Mouse (Mus musculus): ENCODE measurements around the gene Il11. TPM values are rescaled to one million over a fixed set of nuclear protein-coding genes. Genes with fewer than 3 reads are reported as not detected.
A peak's percentile ranks its signal among the peaks of the same experiment; 100 is the strongest.

Il11 gene
- total RNA-seq, 2 experiments from 2014 or later: 0.25 to 0.26 TPM

DNA sequence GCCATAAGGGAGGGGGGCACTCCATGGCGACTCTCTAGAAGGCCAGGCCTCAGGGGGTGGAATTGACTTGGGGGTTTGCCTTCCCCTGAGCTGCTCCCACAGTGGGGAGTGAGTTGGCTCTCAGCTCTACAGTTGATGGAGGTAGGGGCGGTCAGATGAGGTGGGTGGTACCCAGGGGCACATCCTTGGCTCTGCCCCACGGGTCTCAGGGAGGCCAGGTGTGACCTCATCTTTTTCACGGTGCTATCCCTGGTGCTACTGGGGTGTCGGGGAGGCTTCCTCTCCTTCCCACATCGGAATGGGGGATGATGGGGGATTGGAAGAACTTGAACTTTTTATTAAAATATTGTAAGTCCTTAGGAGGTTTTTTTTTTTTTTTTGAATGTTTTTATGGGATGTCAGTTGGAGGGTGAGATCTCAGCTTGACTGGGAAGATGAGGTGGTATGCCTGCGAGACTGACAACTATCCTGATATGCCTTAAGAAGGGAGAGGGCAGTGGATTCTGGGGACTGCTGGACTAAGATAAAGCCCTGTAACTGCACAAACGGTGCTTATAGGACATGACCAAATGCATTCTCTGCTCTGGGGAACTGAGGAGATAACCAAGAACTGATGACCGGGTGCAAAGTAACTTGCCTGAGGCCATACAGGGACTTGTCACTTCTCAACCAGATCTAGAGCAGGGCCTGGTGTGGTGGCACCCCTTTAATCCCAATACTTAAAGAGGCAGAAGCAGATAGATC, 35.3 kb downstream of the Il11 start:
- DNase-seq (ENCODE audit: low spot score in 2 of 2): no peak
- Histone ChIP-seq H3K27ac (no peak overlapping the region), H3K4me3 (no peak overlapping the region)
- TF ChIP-seq CTCF (conservative IDR thresholded peaks at IDR 0.05): no peak

- TF ChIP-seq CTCF (conservative IDR thresholded peaks at IDR 0.05): no peak
- H3K4me3 ChIP-seq: no peak overlapping the region
- no peak for DNase-seq (ENCODE audit: low spot score in 2 of 2)
- H3K27ac ChIP-seq: no peak overlapping the region
Observed at GRCm38 (mm10) chr7:4746326-4746980, 36.2 kb downstream of the Il11 start.

- no peak for DNase-seq (ENCODE audit: low spot score in 2 of 2)
- Histone ChIP-seq H3K27ac (no peak overlapping the region), H3K4me3 (no peak overlapping the region)
- TF ChIP-seq CTCF (conservative IDR thresholded peaks at IDR 0.05): no peak
Observed at GRCm38 (mm10) chr7:4744886-4745285, 37.8 kb downstream of the Il11 start.

GRCm38 (mm10) chr7:4743354-4743753, 39.3 kb downstream of the Il11 start:
- H3K27ac ChIP-seq: no peak overlapping the region
- TF ChIP-seq CTCF (conservative IDR thresholded peaks at IDR 0.05): no peak
- no peak for DNase-seq (ENCODE audit: low spot score in 2 of 2)

DNA sequence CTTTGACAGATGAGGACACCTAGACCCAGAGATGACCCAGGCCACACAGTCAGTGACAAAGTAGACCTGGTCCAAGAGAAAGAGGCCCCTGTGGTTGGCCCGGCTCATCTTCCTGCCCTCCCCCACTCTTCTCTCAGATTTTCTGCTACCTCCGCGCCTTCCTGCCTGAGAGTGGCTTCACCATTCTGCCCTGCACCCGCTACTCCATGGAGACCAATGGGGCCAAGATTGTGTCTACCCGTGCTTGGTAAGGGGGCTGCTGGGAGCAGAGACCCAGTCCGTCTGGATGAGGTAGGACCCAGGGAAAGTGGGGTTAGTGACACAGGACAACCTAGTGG, 40.2 kb downstream of the Il11 start:
- no peak for TF ChIP-seq CTCF (conservative IDR thresholded peaks at IDR 0.05)
- Histone ChIP-seq H3K4me3 (no peak overlapping the region), H3K27ac (no peak overlapping the region)
- no peak for DNase-seq (ENCODE audit: low spot score in 2 of 2)

More at GRCm38 (mm10) chr7:4743354-4743753, 39.3 kb downstream of the Il11 start:
- no peak overlapping the region for H3K4me3 ChIP-seq

GRCm38 (mm10) chr7:4741672-4742481, 40.8 kb downstream of the Il11 start:
- peak overlapping the region; percentile 98 for H3K27ac ChIP-seq
- peak overlapping the region; percentile 87; the same call in 1 of the 2 replicates for H3K4me3 ChIP-seq
- TF ChIP-seq CTCF (conservative IDR thresholded peaks at IDR 0.05): no peak
- no peak for DNase-seq (ENCODE audit: low spot score in 2 of 2)

DNA sequence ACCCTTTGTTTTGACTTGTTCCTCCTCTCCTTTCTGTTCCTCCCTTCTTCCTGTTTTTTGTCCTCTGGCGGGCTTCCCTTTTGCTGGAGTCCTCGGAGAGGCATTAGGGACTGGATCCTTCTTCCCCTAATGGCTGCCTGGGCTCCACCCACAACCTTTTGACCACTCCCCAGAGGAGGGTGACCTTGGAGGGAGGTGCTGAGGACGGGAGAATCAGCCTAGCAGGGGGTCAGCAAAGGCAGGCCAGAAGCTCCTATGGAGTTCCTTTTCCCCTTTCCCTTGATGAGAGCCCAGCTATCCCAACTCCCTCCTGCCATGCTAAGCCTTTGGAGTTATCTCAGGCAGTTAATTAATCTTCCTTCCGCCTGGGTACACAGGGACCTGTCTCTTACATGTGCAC, 41.5 kb downstream of the Il11 start:
- no peak for TF ChIP-seq CTCF (conservative IDR thresholded peaks at IDR 0.05)
- H3K4me3 ChIP-seq: peak overlapping the region; percentile 87
- peak in 1 of 2 experiments; percentile 34 for DNase-seq (ENCODE audit: low spot score in 2 of 2)
- H3K27ac ChIP-seq: peak overlapping the region; percentile 98

- no peak for TF ChIP-seq CTCF (conservative IDR thresholded peaks at IDR 0.05)
- Histone ChIP-seq H3K4me3 (peak overlapping the region; percentile 87), H3K27ac (peak overlapping the region; percentile 98)
- DNase-seq (ENCODE audit: low spot score in 2 of 2): no peak
Observed at GRCm38 (mm10) chr7:4740309-4740727, 42.3 kb downstream of the Il11 start.

GRCm38 (mm10) chr7:4739544-4740275, 42.9 kb downstream of the Il11 start, which contains the start of gene Kmt5c:
Gene Kmt5c (plus strand): TSS chr7:4740115.
- TF ChIP-seq CTCF (conservative IDR thresholded peaks at IDR 0.05): peak; percentile 65
- DNase-seq (ENCODE audit: low spot score in 2 of 2): peak; percentile 98 to 100
- peak within 1 kb of the TSS; percentile 98 for H3K27ac ChIP-seq
- H3K4me3 ChIP-seq: peak within 1 kb of the TSS; percentile 87

GRCm38 (mm10) chr7:4739041-4739543, 43.6 kb downstream of the Il11 start:
- no peak for TF ChIP-seq CTCF (conservative IDR thresholded peaks at IDR 0.05)
- peak overlapping the region; percentile 58 for H3K4me3 ChIP-seq
- peak overlapping the region; percentile 86 for H3K27ac ChIP-seq
- no peak for DNase-seq (ENCODE audit: low spot score in 2 of 2)

DNA sequence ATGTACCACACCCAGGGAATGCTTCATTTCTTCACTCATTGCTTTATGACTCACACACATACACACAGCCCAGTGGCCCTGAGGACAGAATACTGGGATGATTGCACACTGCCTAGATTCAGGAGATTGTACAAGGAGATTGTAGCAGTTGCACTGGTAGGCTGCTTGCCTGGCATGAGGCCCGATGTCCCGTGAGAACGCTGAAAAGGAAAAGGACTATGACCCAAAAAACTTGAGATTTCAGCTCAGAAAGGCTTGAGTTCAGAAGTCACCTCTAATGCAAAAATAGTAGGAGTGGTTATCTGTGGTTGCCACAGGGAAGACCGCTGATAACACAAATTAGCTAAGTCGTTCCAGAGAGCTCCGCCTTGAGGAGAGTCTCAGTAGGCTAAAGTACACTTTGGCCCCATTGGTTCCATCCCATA, 49.7 kb downstream of the Il11 start:
- no peak for DNase-seq (ENCODE audit: low spot score in 2 of 2)
- Histone ChIP-seq H3K27ac (no peak overlapping the region), H3K4me3 (no peak overlapping the region)
- TF ChIP-seq CTCF (conservative IDR thresholded peaks at IDR 0.05): no peak

DNA sequence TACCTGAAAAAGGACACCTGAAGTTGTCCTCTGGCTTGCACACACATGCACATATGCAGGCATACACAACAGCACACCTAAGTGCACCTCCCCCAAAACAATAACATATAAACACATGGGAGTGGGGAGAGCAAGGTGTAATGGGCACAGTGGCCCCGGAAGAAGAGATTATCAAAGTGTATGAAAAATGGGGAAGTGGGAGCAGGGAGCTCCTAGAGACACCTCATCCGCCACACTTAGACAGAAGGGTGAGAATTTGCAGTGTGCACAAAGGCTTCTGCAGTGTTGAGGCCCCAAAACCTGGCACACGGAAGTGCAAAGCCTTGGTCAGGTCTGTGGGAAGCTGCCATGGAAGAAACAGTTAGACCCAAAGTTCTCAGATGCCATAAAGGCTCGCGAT, 51.6 kb downstream of the Il11 start:
- DNase-seq (ENCODE audit: low spot score in 2 of 2): no peak
- TF ChIP-seq CTCF (conservative IDR thresholded peaks at IDR 0.05): no peak
- H3K4me3 ChIP-seq: no peak overlapping the region
- no peak overlapping the region for H3K27ac ChIP-seq

Data from layer of hippocampus, adult 2 months (tissue).